Mouse (Mus musculus) B cell, adult (primary cell): ENCODE measurements around the gene Kiss1r. TPM values are rescaled to one million over a fixed set of nuclear protein-coding genes. Genes with fewer than 3 reads are reported as not detected.

Source experiments
- total RNA-seq: library from RNA; stranded (reverse); gene quantifications from 4 replicates; pipeline ENCODE4 v1.2.4, GENCODE M21; 2023; ENCODE audit not compliant: inconsistent age

Kiss1r gene
- 0.16 to 0.90 TPM (median 0.41 TPM) in 4 replicates for total RNA-seq

DNA sequence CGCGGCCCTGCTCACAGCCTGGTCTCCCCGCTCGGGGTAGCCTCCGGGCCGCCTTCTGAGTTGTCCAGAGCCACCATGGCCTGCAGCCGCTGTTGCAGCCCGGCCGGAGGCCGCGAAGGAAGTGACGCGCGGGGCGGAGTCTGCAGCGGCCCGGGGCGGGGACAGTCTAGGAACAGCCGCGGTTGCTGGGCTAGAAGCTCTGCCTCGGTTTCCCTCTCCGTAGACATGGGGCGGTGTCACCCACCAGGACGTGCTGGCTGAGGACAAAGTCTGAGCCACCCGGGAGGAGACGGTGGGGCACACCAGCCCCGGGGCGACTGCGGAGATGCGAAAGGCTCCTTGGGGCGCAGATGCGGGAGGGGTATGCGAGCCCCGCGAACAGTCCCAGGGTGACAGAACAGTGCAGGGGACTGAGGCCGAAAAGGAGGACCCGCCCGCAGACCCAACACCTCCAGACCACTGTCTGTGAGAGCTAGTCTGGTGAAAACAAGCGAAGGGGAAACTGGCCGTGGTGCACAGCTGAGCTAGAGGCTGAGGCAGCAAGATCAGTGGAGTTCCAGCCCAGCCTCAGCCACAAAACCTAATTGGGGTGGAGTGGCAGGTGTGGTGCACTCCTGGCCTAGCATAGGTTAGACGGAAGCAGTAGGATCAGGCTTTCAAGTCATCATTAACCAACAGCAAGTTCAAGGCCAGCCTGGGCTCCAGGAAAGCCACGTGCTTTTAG lies at the start of gene Kiss1r:
Gene Kiss1r (plus strand): TSS at position 164 of the 724 bp plus-strand sequence.

DNA sequence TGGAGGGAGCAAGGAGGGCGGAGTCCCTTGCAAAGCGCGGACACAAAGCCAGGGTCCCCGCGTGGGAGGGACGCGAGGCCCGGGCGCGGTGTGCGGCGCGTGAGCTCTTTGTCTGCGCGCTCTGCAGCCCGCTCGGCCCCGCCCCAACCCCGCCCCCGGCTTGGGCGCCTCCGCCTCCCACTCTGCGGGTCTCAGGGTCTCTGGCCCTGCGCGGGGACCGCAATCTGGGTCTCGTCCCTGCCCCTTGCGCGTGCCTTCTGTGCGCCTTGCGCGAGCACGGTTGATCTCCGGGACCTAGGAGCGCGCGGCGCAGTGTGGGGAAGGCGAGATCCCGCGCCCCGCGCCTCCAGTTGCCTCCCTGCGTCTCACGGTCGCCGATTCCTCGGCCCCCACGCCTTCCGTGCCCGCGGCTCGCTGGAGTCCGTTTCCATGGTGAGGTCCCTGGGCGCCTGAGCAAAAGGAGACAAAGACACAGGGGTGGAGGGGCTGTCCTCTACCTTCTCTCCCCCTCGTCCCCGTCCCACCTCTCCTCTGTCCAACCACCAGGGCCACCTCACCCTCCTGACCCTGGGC lies 42.4 kb upstream of the Kiss1r start, which contains the start of the genes Prtn3 and Plppr3:
Gene Prtn3 (plus strand): TSS at position 187 of the 573 bp plus-strand sequence.
Gene Plppr3 (minus strand): TSS at position 345 of the 573 bp plus-strand sequence.

GRCm38 (mm10) chr10:79886054-79886453 lies 30.7 kb upstream of the Kiss1r start, which contains the start of gene Elane:
Gene Elane, plus strand, starts transcription at chr10:79886247.

GRCm38 (mm10) chr10:79890670-79891069 lies 26.1 kb upstream of the Kiss1r start, which contains the start of gene Cfd:
Gene Cfd, plus strand, starts transcription at chr10:79890853.

GRCm38 (mm10) chr10:79908167-79909091 lies 8.3 kb upstream of the Kiss1r start, which contains the start of gene Med16:
Gene Med16, minus strand, starts transcription at chr10:79908923.

DNA sequence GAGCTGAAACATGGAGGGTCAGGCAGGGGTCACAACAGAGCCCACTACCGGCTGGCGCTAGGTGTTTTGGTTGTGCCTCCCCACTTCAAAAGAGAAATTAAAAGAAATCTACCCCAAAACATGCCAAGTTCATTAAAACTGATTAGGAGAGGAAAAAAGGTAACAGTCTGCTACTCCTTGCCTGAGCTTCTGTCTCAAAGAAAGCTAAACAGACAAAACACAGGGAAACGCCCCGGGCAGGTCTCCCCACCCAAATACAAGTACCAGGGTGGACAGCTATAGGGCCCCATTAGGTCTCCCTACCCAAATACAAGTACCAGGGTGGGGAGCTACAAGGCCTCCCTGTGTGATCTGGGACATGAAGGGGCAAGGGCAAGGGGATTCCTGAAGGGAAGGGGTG lies 6.2 kb upstream of the Kiss1r start, which contains the start of gene Gm26602:
Gene Gm26602 (plus strand): TSS at position 301 of the 400 bp plus-strand sequence.

DNA sequence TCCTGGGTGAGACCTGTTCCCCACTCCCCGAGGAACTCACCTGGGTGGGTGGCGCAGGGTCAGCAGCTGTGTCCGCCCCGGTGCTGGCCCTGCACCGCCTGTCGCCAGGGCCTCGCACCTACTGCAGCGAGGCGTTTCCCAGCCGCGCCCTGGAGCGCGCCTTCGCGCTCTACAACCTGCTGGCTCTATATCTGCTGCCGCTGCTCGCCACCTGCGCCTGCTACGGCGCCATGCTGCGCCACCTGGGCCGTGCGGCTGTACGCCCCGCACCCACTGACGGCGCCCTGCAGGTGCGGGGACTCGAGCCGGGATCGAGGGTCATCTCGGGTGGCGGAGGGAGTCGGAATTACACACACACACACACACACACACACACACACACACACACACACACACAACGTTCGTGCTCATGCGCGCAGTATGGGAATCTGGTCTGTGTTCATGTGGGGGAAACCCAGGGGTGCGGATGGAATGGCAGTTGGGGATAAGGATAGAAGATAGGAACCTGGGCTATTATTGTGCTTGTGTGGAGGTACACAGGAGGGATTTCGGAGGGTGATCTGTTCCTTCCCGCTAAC lies 4.3 kb downstream of the Kiss1r start, which contains the start of gene R3hdm4:
Gene R3hdm4 (minus strand): TSS at position 251 of the 578 bp plus-strand sequence.

GRCm38 (mm10) chr10:79926491-79927323 lies 9.9 kb downstream of the Kiss1r start, which contains the start of gene Arid3a:
Gene Arid3a, plus strand, starts transcription at chr10:79927043.

DNA sequence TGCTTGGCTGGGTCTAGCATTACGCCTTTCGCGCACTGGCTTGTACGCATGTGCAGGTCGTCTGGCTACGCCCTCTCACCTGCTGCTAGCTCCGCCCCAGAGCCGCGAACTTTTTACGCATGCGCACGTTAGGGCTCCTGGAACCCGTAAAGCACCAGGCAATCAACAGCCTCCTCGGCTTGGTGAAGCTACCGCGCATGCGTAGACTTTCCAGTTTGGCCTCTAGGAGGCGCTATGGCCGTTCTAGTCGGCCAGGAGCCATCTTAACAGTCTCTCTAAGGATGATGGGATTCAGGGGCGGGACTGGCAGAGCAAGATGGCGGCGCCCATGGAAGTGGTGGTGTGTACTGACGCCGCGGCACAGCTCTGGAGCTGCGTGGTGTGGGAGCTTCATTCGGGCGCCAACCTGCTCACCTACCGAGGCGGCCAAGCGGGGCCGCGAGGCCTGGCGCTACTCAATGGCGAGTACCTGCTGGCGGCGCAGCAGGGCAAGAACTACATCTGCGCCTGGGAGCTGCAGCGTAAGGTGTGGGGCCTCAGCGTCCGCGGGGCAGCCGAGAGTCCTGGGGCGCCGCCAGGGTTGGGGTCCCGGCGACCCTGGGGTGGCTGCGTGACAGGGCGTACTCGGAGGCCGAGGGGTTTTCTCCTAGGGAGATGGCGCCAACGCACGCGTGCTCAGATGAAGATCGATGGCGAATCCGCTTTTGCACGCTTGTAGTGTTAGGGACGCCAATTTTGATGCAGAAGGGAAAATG lies 43.3 kb downstream of the Kiss1r start, which contains the start of gene Wdr18:
Gene Wdr18 (plus strand): TSS at position 306 of the 755 bp plus-strand sequence.

GRCm38 (mm10) chr10:79970415-79971182 lies 53.8 kb downstream of the Kiss1r start, which contains the start of gene Grin3b:
Gene Grin3b, plus strand, starts transcription at chr10:79970715.

Other genes starting within 250 kb of the Kiss1r start
- gene Tpgs1, start 247.6 kb upstream of the Kiss1r start, total RNA-seq: 13.7 to 19.6 TPM (median 17.1 TPM) in 4 replicates
- gene Cdc34, start 234.8 kb upstream of the Kiss1r start, total RNA-seq: 64.7 to 70.9 TPM (median 68.3 TPM) in 4 replicates
- gene Gzmm, start 228.0 kb upstream of the Kiss1r start, total RNA-seq: 1.2 to 2.8 TPM (median 2.1 TPM) in 4 replicates
- 101 to 112 TPM (median 107 TPM) in 4 replicates for gene Bsg, start 212.5 kb upstream of the Kiss1r start, total RNA-seq
- gene Hcn2, start 200.3 kb upstream of the Kiss1r start, total RNA-seq: 0.26 TPM in 1 of 4 replicates, not detected in the others
- gene Polrmt, start 170.4 kb upstream of the Kiss1r start, total RNA-seq: 55.6 to 79.9 TPM (median 71.2 TPM) in 4 replicates
- gene Fgf22, start 161.9 kb upstream of the Kiss1r start, total RNA-seq: not detected in 4 replicates
- 52.1 to 65.8 TPM (median 59.1 TPM) in 4 replicates for gene Rnf126, start 150.0 kb upstream of the Kiss1r start, total RNA-seq
- gene Fstl3, start 139.7 kb upstream of the Kiss1r start, total RNA-seq: 1.1 to 2.1 TPM (median 1.7 TPM) in 4 replicates
- gene Prss57, start 126.0 kb upstream of the Kiss1r start, total RNA-seq: not detected in 4 replicates
- 5.9 to 8.0 TPM (median 6.7 TPM) in 4 replicates for gene Palm, start 123.4 kb upstream of the Kiss1r start, total RNA-seq
- gene Misp, start 96.0 kb upstream of the Kiss1r start, total RNA-seq: not detected in 4 replicates
- gene Ptbp1, start 62.5 kb upstream of the Kiss1r start, total RNA-seq: 430 to 480 TPM (median 445 TPM) in 4 replicates
- gene Prtn3, start 42.5 kb upstream of the Kiss1r start, total RNA-seq: not detected in 4 replicates
- 0.27 to 1.1 TPM (median 0.75 TPM) in 4 replicates for gene Plppr3, start 42.3 kb upstream of the Kiss1r start, total RNA-seq
- not detected in 4 replicates for gene Elane, start 30.7 kb upstream of the Kiss1r start, total RNA-seq
- gene Cfd, start 26.1 kb upstream of the Kiss1r start, total RNA-seq: not detected in 4 replicates
- 76.7 to 86.8 TPM (median 80.6 TPM) in 4 replicates for gene Med16, start 8.0 kb upstream of the Kiss1r start, total RNA-seq
- gene Gm26602, start 6.1 kb upstream of the Kiss1r start, total RNA-seq: not detected in 4 replicates
- gene R3hdm4, start 4.2 kb downstream of the Kiss1r start, total RNA-seq: 97.6 to 112 TPM (median 107 TPM) in 4 replicates
- 33.9 to 40.6 TPM (median 35.9 TPM) in 4 replicates for gene Arid3a, start 10.1 kb downstream of the Kiss1r start, total RNA-seq
- gene Wdr18, start 43.2 kb downstream of the Kiss1r start, total RNA-seq: 40.2 to 51.6 TPM (median 44.7 TPM) in 4 replicates
- 0.21 TPM in 1 of 4 replicates, not detected in the others for gene Grin3b, start 53.7 kb downstream of the Kiss1r start, total RNA-seq
- 157 to 164 TPM (median 160 TPM) in 4 replicates for gene Tmem259, start 67.4 kb downstream of the Kiss1r start, total RNA-seq
- gene Cnn2, start 71.6 kb downstream of the Kiss1r start, total RNA-seq: 325 to 361 TPM (median 340 TPM) in 4 replicates
- gene Abca7, start 79.5 kb downstream of the Kiss1r start, total RNA-seq: 53.9 to 56.0 TPM (median 54.6 TPM) in 4 replicates
- 493 to 520 TPM (median 510 TPM) in 4 replicates for gene Arhgap45, start 99.7 kb downstream of the Kiss1r start, total RNA-seq
- 73.4 to 86.2 TPM (median 75.9 TPM) in 4 replicates for gene Polr2e, start 122.8 kb downstream of the Kiss1r start, total RNA-seq
- gene Gpx4, start 130.2 kb downstream of the Kiss1r start, total RNA-seq: 124 to 132 TPM (median 128 TPM) in 4 replicates
- 109 to 122 TPM (median 117 TPM) in 4 replicates for gene Sbno2, start 188.6 kb downstream of the Kiss1r start, total RNA-seq
- 173 to 183 TPM (median 178 TPM) in 4 replicates for gene Stk11, start 198.8 kb downstream of the Kiss1r start, total RNA-seq
- 164 to 190 TPM (median 176 TPM) in 4 replicates for gene Atp5d, start 221.7 kb downstream of the Kiss1r start, total RNA-seq
- 5.9 to 9.3 TPM (median 6.8 TPM) in 4 replicates for gene Cbarp, start 223.9 kb downstream of the Kiss1r start, total RNA-seq
- 143 to 168 TPM (median 155 TPM) in 4 replicates for gene Midn, start 231.3 kb downstream of the Kiss1r start, total RNA-seq
- 183 to 228 TPM (median 208 TPM) in 4 replicates for gene Cirbp, start 249.0 kb downstream of the Kiss1r start, total RNA-seq